Mouse (Mus musculus): ENCODE measurements around the gene Nmur1. TPM values are rescaled to one million over a fixed set of nuclear protein-coding genes. Genes with fewer than 3 reads are reported as not detected.

Gene Nmur1
- polyA plus RNA-seq, 1 experiment from 2014 or later, result not detected

DNA sequence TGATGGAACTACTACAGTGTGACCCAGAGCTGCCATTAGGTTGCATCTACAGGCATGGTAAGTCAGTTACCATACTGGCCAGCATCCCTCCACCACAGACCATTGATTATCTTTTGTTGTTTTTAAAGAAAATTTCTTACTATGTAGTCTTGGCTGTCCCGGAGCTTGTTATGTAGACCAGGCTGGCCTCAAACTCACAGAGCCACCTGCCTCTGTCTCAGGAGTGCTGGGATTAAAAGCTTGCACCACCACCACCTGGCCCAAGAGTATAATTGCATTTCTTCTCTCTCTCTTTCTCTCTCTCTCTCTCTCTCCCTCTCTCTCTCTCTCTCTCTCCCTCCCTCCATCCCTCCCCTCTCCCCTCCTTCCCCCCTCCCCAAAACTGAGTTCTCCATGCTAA lies 1.7 kb downstream of the Nmur1 start:
- H3K9ac ChIP-seq (ENCODE audit: low read length), result no peak overlapping the region
- ATAC-seq (replicated peaks; ENCODE audit: low FRiP score, low TSS enrichment, low read depth), result no peak
- peaks cover 3% of the 10 kb centered on the region; the same call in 1 of the 2 replicates for H3K4me1 ChIP-seq (replicated peaks; ENCODE audit: control insufficient read depth, insufficient read depth, low read length)
- H3K36me3 ChIP-seq (ENCODE audit: control insufficient read depth, insufficient read depth, low read length), result no peaks in the 10 kb centered on the region
- no peak for DNase-seq (ENCODE audit: low spot score)
- H3K27ac ChIP-seq (ENCODE audit: low read depth), result no peak overlapping the region
- no peaks in the 10 kb centered on the region for H3K9me3 ChIP-seq (ENCODE audit: control insufficient read depth, low read length)
- H3K4me2 ChIP-seq (ENCODE audit: low read length), result no peak overlapping the region
- H3K27me3 ChIP-seq (replicated peaks; ENCODE audit: control insufficient read depth, insufficient read depth, low read length), result no peaks in the 10 kb centered on the region
- H3K4me3 ChIP-seq (ENCODE audit: low read depth, low read length), result no peak overlapping the region
- WGBS, result 68% methylated on average over 1 of the region's 1 CpGs

DNA sequence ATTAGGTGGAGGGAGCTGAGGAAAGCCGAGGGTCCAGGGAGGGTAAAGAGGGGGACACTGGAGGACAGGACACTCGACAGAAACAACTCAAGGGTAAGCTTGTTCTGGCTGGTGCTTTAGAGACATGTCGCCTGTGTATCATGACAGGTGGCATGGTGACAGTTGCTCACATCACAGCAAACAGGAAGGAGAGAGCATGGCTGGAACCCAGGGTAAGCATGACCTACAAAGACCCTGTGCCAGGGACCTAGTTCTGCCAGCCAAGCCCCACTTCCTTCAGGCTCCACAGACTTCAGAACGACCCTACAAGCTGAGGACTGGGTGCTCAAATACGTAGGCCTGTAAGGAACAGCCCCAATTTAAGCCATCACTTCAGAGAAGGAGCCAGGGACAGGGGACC lies 2.1 kb downstream of the Nmur1 start:
- no peaks in the 10 kb centered on the region for H3K36me3 ChIP-seq (ENCODE audit: control insufficient read depth, insufficient read depth, low read length)
- no peak for ATAC-seq (replicated peaks; ENCODE audit: low FRiP score, low TSS enrichment, low read depth)

DNA sequence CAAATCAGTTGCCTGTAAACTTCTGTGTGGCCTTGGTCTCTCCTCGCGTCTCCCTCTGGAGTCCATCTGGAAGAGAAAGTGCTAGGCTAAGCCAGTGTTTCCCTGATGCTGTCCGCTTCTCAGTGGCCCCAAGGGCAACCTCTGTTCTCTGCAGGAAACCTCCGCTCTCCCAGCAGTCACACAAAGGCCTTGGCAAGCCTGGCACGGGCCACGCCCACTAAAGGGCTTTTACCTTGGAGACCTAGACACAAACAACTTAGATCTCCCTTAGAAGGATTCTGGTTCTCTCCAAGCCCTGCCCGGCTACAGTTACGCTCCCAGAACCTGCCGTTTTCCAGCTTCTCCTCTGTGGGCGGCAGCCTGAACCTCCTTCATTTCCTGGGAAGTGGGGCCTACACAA lies 5.0 kb downstream of the Nmur1 start:
- H3K27me3 ChIP-seq (replicated peaks; ENCODE audit: control insufficient read depth, insufficient read depth, low read length), result no peaks in the 10 kb centered on the region
- DNase-seq (ENCODE audit: low spot score), result no peak
- no peak for ATAC-seq (replicated peaks; ENCODE audit: low FRiP score, low TSS enrichment, low read depth)
- H3K4me1 ChIP-seq (replicated peaks; ENCODE audit: control insufficient read depth, insufficient read depth, low read length), result peaks cover 3% of the 10 kb centered on the region; the same call in 1 of the 2 replicates
- H3K9ac ChIP-seq (ENCODE audit: low read length), result no peak overlapping the region
- H3K36me3 ChIP-seq (ENCODE audit: control insufficient read depth, insufficient read depth, low read length), result no peaks in the 10 kb centered on the region
- H3K4me3 ChIP-seq (ENCODE audit: low read depth, low read length), result no peak overlapping the region
- H3K4me2 ChIP-seq (ENCODE audit: low read length), result no peak overlapping the region
- H3K27ac ChIP-seq (ENCODE audit: low read depth), result no peak overlapping the region
- H3K9me3 ChIP-seq (ENCODE audit: control insufficient read depth, low read length), result no peaks in the 10 kb centered on the region
- WGBS, result 53% methylated on average over 10 of the region's 10 CpGs

More for the DNA sequence above, 2.1 kb downstream of the Nmur1 start:
- Histone ChIP-seq H3K27me3 (replicated peaks; ENCODE audit: control insufficient read depth, insufficient read depth, low read length) (no peaks in the 10 kb centered on the region), H3K4me3 (ENCODE audit: low read depth, low read length) (no peak overlapping the region), H3K27ac (ENCODE audit: low read depth) (no peak overlapping the region), H3K4me2 (ENCODE audit: low read length) (no peak overlapping the region), H3K4me1 (replicated peaks; ENCODE audit: control insufficient read depth, insufficient read depth, low read length) (peaks cover 3% of the 10 kb centered on the region; the same call in 1 of the 2 replicates), H3K9ac (ENCODE audit: low read length) (no peak overlapping the region), H3K9me3 (ENCODE audit: control insufficient read depth, low read length) (no peaks in the 10 kb centered on the region)
- WGBS, result 74% methylated on average over 5 of the region's 5 CpGs
- DNase-seq (ENCODE audit: low spot score), result no peak

DNA sequence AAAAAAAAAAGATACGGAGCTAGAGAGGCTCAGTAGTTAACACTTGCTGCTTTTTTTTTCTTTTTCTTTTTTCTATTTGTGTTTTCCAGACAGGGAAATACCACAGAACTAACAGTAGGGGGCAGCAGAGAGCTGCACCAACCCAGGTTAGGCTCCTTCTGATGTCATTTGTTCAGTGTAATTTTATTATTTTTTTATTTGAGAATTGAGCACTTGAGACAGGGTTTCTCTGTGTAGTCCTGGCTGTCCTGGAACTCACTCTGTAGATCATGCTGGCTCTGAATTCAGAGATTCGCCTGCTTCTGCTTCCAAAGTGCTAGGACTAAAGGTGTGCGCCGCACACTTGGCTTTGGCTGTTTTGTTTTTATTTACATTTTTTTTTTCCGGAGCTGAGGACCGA lies 9.7 kb downstream of the Nmur1 start:
- Histone ChIP-seq H3K4me1 (replicated peaks; ENCODE audit: control insufficient read depth, insufficient read depth, low read length) (peaks cover 2% of the 10 kb centered on the region; the same call in 1 of the 2 replicates), H3K4me3 (ENCODE audit: low read depth, low read length) (no peak overlapping the region), H3K9ac (ENCODE audit: low read length) (no peak overlapping the region), H3K4me2 (ENCODE audit: low read length) (no peak overlapping the region), H3K9me3 (ENCODE audit: control insufficient read depth, low read length) (no peaks in the 10 kb centered on the region), H3K27ac (ENCODE audit: low read depth) (no peak overlapping the region), H3K27me3 (replicated peaks; ENCODE audit: control insufficient read depth, insufficient read depth, low read length) (no peaks in the 10 kb centered on the region), H3K36me3 (ENCODE audit: control insufficient read depth, insufficient read depth, low read length) (no peaks in the 10 kb centered on the region)
- no peak for DNase-seq (ENCODE audit: low spot score)
- ATAC-seq (replicated peaks; ENCODE audit: low FRiP score, low TSS enrichment, low read depth), result 0 out of 2 replicates have a peak, but pooled peaks have one; percentile 39
- 63% methylated on average over 6 of the region's 6 CpGs for WGBS

DNA sequence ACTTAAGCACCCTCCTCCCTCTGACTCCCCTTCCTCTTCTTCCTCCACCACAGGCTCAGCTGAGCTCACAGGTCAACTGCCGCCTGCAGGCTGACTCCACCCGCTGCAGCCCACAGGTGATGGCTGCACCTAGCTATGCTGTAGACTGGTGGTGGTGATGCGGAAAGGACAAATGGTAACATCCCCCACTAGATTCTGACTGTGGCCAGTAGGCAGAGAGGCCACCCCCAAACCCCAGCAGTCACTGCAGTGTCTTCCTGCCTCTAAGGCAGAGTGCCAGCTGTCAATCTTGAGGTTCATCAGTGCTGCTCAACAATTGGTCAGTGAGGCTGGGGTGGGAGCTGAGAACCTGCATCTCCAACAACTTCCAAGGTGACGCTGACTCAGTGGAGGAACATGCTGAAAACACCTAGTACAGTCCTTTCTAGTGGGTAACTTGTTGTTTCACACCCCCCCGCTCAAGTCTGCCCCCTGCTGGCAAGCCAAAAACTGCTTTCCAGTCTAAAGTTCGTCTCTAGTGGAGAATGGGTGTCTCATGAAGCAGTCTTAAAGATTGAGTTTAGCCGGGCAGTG lies 10.3 kb downstream of the Nmur1 start:
- DNase-seq (ENCODE audit: low spot score) (no peak), ATAC-seq (replicated peaks; ENCODE audit: low FRiP score, low TSS enrichment, low read depth) (0 out of 2 replicates have a peak, but pooled peaks have one; percentile 57)
- no peaks in the 10 kb centered on the region for H3K4me1 ChIP-seq (replicated peaks; ENCODE audit: control insufficient read depth, insufficient read depth, low read length)
- H3K9me3 ChIP-seq (ENCODE audit: control insufficient read depth, low read length), result no peaks in the 10 kb centered on the region
- no peaks in the 10 kb centered on the region for H3K27me3 ChIP-seq (replicated peaks; ENCODE audit: control insufficient read depth, insufficient read depth, low read length)
- H3K4me2 ChIP-seq (ENCODE audit: low read length), result no peak overlapping the region
- no peak overlapping the region for H3K9ac ChIP-seq (ENCODE audit: low read length)
- no peak overlapping the region for H3K27ac ChIP-seq (ENCODE audit: low read depth)
- no peak overlapping the region for H3K4me3 ChIP-seq (ENCODE audit: low read depth, low read length)
- WGBS, result 60% methylated on average over 7 of the region's 7 CpGs
- no peaks in the 10 kb centered on the region for H3K36me3 ChIP-seq (ENCODE audit: control insufficient read depth, insufficient read depth, low read length)

DNA sequence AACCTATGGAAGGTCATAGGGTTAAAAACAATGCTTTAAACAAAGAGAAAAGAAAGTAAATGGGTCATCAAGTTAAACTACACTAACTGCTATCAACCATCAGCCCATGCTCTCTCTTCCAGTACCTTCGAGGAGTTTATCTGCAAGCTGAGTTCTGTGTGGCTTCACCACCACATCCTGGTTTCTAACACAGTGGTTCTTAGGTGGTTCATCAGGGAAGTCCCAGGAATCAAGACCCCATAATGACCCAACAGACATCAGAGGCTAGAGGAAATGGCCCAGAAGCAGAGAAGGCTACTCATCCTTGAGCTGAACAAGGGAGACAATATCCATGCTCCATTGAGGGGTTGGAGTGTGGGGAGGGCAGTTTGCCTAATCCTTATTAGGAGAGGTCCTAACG lies 10.9 kb downstream of the Nmur1 start:
- no peak for DNase-seq (ENCODE audit: low spot score)
- H3K4me1 ChIP-seq (replicated peaks; ENCODE audit: control insufficient read depth, insufficient read depth, low read length), result no peaks in the 10 kb centered on the region
- no peak for ATAC-seq (replicated peaks; ENCODE audit: low FRiP score, low TSS enrichment, low read depth)

DNA sequence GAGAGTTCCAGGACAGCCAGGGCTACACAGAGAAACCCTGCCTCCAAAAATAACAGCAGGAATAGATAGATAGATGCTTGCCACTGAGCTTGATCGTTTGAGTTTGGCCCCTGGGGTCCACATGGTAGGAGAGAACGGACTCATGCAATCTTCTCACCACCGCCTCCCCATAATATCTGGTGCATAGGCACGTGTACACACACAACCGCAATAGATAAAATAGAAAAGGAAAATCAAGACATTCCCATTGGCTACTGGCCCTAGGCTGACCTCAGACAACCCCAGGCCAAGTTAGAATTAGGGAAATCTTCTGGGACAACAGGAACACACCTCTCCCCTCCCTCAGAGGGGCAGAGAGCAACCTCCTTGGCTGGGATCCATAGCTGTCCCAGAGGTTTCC lies 11.3 kb downstream of the Nmur1 start:
- Histone ChIP-seq H3K9ac (ENCODE audit: low read length) (no peak overlapping the region), H3K36me3 (ENCODE audit: control insufficient read depth, insufficient read depth, low read length) (no peaks in the 10 kb centered on the region), H3K4me2 (ENCODE audit: low read length) (no peak overlapping the region), H3K4me3 (ENCODE audit: low read depth, low read length) (no peak overlapping the region), H3K4me1 (replicated peaks; ENCODE audit: control insufficient read depth, insufficient read depth, low read length) (no peaks in the 10 kb centered on the region), H3K27me3 (replicated peaks; ENCODE audit: control insufficient read depth, insufficient read depth, low read length) (no peaks in the 10 kb centered on the region), H3K27ac (ENCODE audit: low read depth) (no peak overlapping the region), H3K9me3 (ENCODE audit: control insufficient read depth, low read length) (no peaks in the 10 kb centered on the region)
- no peak for DNase-seq (ENCODE audit: low spot score)
- WGBS, result 82% methylated on average over 5 of the region's 5 CpGs
- no peak for ATAC-seq (replicated peaks; ENCODE audit: low FRiP score, low TSS enrichment, low read depth)

More for the DNA sequence above, 10.9 kb downstream of the Nmur1 start:
- no peaks in the 10 kb centered on the region for H3K9me3 ChIP-seq (ENCODE audit: control insufficient read depth, low read length)
- WGBS, result 59% methylated on average over 2 of the region's 2 CpGs
- H3K27me3 ChIP-seq (replicated peaks; ENCODE audit: control insufficient read depth, insufficient read depth, low read length), result no peaks in the 10 kb centered on the region
- H3K9ac ChIP-seq (ENCODE audit: low read length), result no peak overlapping the region
- no peak overlapping the region for H3K27ac ChIP-seq (ENCODE audit: low read depth)
- H3K36me3 ChIP-seq (ENCODE audit: control insufficient read depth, insufficient read depth, low read length), result no peaks in the 10 kb centered on the region
- no peak overlapping the region for H3K4me3 ChIP-seq (ENCODE audit: low read depth, low read length)
- H3K4me2 ChIP-seq (ENCODE audit: low read length), result no peak overlapping the region

DNA sequence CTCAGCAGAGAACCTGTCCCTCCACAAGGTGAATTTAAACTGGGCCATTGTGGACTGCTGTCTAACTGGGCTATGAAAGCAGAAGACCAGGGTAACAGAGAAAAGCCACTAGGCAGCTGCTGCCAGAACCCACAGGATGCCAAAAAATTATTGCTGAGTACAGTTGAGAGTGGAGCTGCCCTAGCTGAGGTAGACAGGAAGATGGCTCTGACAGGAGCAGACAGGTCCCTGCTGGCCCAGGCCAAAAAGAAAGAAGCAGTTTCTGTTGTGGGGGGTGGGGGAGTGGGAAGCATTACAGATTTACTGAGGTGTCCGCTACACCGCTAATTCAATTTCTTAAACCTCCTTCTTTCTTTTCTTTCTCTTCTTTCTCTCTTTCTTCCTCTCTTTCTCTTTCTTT lies 16.6 kb downstream of the Nmur1 start:
- WGBS, result 95% methylated on average over 2 of the region's 2 CpGs
- Histone ChIP-seq H3K4me2 (ENCODE audit: low read length) (no peak overlapping the region), H3K27me3 (replicated peaks; ENCODE audit: control insufficient read depth, insufficient read depth, low read length) (no peaks in the 10 kb centered on the region), H3K9me3 (ENCODE audit: control insufficient read depth, low read length) (no peaks in the 10 kb centered on the region), H3K4me1 (replicated peaks; ENCODE audit: control insufficient read depth, insufficient read depth, low read length) (no peaks in the 10 kb centered on the region), H3K36me3 (ENCODE audit: control insufficient read depth, insufficient read depth, low read length) (no peaks in the 10 kb centered on the region), H3K4me3 (ENCODE audit: low read depth, low read length) (no peak overlapping the region), H3K27ac (ENCODE audit: low read depth) (no peak overlapping the region), H3K9ac (ENCODE audit: low read length) (no peak overlapping the region)
- ATAC-seq (replicated peaks; ENCODE audit: low FRiP score, low TSS enrichment, low read depth), result no peak
- no peak for DNase-seq (ENCODE audit: low spot score)

DNA sequence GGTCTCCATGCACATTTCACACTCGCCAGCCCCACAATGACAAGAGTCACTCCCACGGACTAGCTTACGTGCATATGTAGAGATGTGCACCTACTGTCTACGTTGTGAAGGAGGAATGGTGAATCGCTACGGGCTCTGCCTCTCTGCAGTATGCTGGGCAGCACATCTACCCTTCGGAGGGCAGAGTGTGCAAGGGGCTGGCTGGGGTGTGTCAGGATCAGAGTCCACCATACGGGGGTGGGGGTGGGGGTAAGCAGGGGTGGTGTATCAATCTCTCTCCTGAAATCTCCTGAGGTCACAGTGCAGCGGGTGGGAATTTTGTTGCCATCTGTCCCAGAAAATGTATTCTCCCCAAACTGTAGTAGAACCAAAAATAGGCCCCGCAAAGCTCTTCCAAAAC lies 17.5 kb downstream of the Nmur1 start:
- no peaks in the 10 kb centered on the region for H3K36me3 ChIP-seq (ENCODE audit: control insufficient read depth, insufficient read depth, low read length)
- DNase-seq (ENCODE audit: low spot score), result no peak
- ATAC-seq (replicated peaks; ENCODE audit: low FRiP score, low TSS enrichment, low read depth), result no peak
- no peak overlapping the region for H3K4me3 ChIP-seq (ENCODE audit: low read depth, low read length)
- H3K9ac ChIP-seq (ENCODE audit: low read length), result no peak overlapping the region
- H3K27ac ChIP-seq (ENCODE audit: low read depth), result no peak overlapping the region
- H3K27me3 ChIP-seq (replicated peaks; ENCODE audit: control insufficient read depth, insufficient read depth, low read length), result no peaks in the 10 kb centered on the region
- no peak overlapping the region for H3K4me2 ChIP-seq (ENCODE audit: low read length)
- WGBS, result 79% methylated on average over 10 of the region's 10 CpGs
- H3K4me1 ChIP-seq (replicated peaks; ENCODE audit: control insufficient read depth, insufficient read depth, low read length), result no peaks in the 10 kb centered on the region
- H3K9me3 ChIP-seq (ENCODE audit: control insufficient read depth, low read length), result no peaks in the 10 kb centered on the region
